Mouse (Mus musculus): ENCODE results near the gene Ache.

- TF ChIP-seq CTCF (IDR thresholded peaks at IDR 0.05; ENCODE audit: control insufficient read depth, insufficient read depth, insufficient replicate concordance, low read depth, low read length) = no peak
- TF ChIP-seq POLR2A (IDR thresholded peaks at IDR 0.05; ENCODE audit: control insufficient read depth, low read depth, low read length) = no peak
These were observed 49.9 kb downstream of the Ache start for GRCm38 (mm10) chr5:137337190-137337589.

All from testis, adult 2 months (tissue).